Mouse (Mus musculus) kidney, postnatal 0 days (tissue): Measurements from ENCODE around the gene Scarf2. TPM values are rescaled to one million over a fixed set of nuclear protein-coding genes. Genes with fewer than 3 reads are reported as not detected.
A peak's percentile ranks its signal among the peaks of the same experiment; 100 is the strongest.

Source experiments
- ATAC-seq: fragments of 200-750 bp; cut with Nextera tagmentation; replicated peaks from 2 replicates; pipeline ENCODE4 v1.8.0; 2017; ENCODE audit warnings: low read depth, moderate number of reproducible peaks, moderate TSS enrichment, moderate library complexity; ENCODE audit not compliant: low FRiP score
- DNase-seq: peaks from one replicate; pipeline ENCODE4 v3.0.0-alpha.2; 2016; ENCODE audit warnings: low spot score
- H3K27ac ChIP-seq: fragments of 300-500 bp; sonication (generic); 2 replicates; pipeline ENCODE4 v1.5.1; 2014; ENCODE audit warnings: mild to moderate bottlenecking
- H3K27me3 ChIP-seq: fragments of 300-500 bp; sonication (generic); 2 replicates; pipeline ENCODE4 v1.6.1; 2014; ENCODE audit warnings: low read length, mixed read lengths; ENCODE audit not compliant: insufficient read depth
- H3K36me3 ChIP-seq: fragments of 300-500 bp; sonication (generic); 2 replicates; pipeline ENCODE4 v1.6.1; 2014; ENCODE audit warnings: low read length, mixed read lengths; ENCODE audit not compliant: insufficient read depth
- H3K4me1 ChIP-seq: fragments of 300-500 bp; sonication (generic); replicated peaks from 2 replicates; pipeline ENCODE4 v1.6.1; 2014; ENCODE audit warnings: antibody characterized with exemption, low read length, mixed read lengths; ENCODE audit not compliant: insufficient read depth
- H3K4me2 ChIP-seq: fragments of 300-500 bp; sonication (generic); 2 replicates; pipeline ENCODE4 v1.6.1; 2014; ENCODE audit warnings: mild to moderate bottlenecking, low read length, moderate library complexity, mixed read lengths
- H3K4me3 ChIP-seq: fragments of 300-500 bp; sonication (generic); replicated peaks from 2 replicates; pipeline ENCODE4 v1.5.1; 2014; ENCODE audit warnings: low read depth, low read length
- H3K9ac ChIP-seq: fragments of 300-500 bp; sonication (generic); 2 replicates; pipeline ENCODE4 v1.6.1; 2014; ENCODE audit warnings: low read depth, low read length
- H3K9me3 ChIP-seq: fragments of 300-500 bp; sonication (generic); replicated peaks from 2 replicates; pipeline ENCODE4 v1.6.1; 2016; ENCODE audit warnings: low read length, inconsistent platforms, mixed read lengths
- CTCF ChIP-seq: IDR thresholded peaks from 2 replicates; pipeline ENCODE4 v1.5.1; 2016; ENCODE audit warnings: antibody characterized with exemption, low read depth, mild to moderate bottlenecking, moderate library complexity
- WGBS: fragments of 180-500 bp; shearing (Covaris S2); extraction: QIAGEN DNeasy Blood & Tissue Kit; methylation state at CpG from one replicate; pipeline ENCODE4 v1.1.7; 2014; 5-methylcytosine and 5-hydroxymethylcytosine counted together
- polyA plus RNA-seq: library from polyadenylated mRNA; unstranded; fragments of >200 nt; fragmentation: Nextera tagmentation; extraction: Ambion mirVana; gene quantifications from 2 replicates; pipeline ENCODE4 v1.2.1, GENCODE M21; 2015

Scarf2 gene
- polyA plus RNA-seq, 1 experiment from 2014 or later = 18.7 TPM

- H3K4me1 ChIP-seq = peaks cover 44% of the 10 kb centered on the region
- H3K4me2 ChIP-seq = peak overlapping the region; percentile 50
- ATAC-seq (no peak), DNase-seq (no peak)
- 0 out of 2 replicates have a peak, but pooled peaks have one; percentile 11 for TF ChIP-seq CTCF
- peak overlapping the region; percentile 25 for H3K4me3 ChIP-seq
- no peaks in the 10 kb centered on the region for H3K36me3 ChIP-seq
- H3K9me3 ChIP-seq = no peaks in the 10 kb centered on the region
- no peak overlapping the region for H3K27ac ChIP-seq
- no peak overlapping the region for H3K9ac ChIP-seq
- WGBS = 19% methylated on average over 82 of the region's 83 CpGs
- peaks cover 39% of the 10 kb centered on the region for H3K27me3 ChIP-seq
These were observed 6.0 kb downstream of the Scarf2 start for GRCm38 (mm10) chr16:17802839-17803674.

GRCm38 (mm10) chr16:17803675-17804448, 6.8 kb downstream of the Scarf2 start:
- H3K27me3 ChIP-seq = peaks cover 38% of the 10 kb centered on the region
- peak overlapping the region; percentile 55 for H3K4me2 ChIP-seq
- 33% methylated on average over 33 of the region's 33 CpGs for WGBS
- peaks cover 45% of the 10 kb centered on the region for H3K4me1 ChIP-seq
- TF ChIP-seq CTCF = no peak
- no peak overlapping the region for H3K27ac ChIP-seq
- H3K36me3 ChIP-seq = no peaks in the 10 kb centered on the region
- no peak overlapping the region for H3K9ac ChIP-seq
- H3K9me3 ChIP-seq = no peaks in the 10 kb centered on the region
- H3K4me3 ChIP-seq = peak overlapping the region; percentile 25; the same call in 1 of the 2 replicates
- ATAC-seq (no peak), DNase-seq (no peak)

GRCm38 (mm10) chr16:17804449-17804912, 7.4 kb downstream of the Scarf2 start:
- peak overlapping the region; percentile 21 for H3K4me3 ChIP-seq
- DNase-seq (peak; percentile 55), ATAC-seq (no peak)
- H3K27ac ChIP-seq = no peak overlapping the region
- H3K27me3 ChIP-seq = peaks cover 32% of the 10 kb centered on the region
- peak overlapping the region; percentile 55 for H3K4me2 ChIP-seq
- TF ChIP-seq CTCF = no peak
- peak overlapping the region; percentile 19; the same call in 1 of the 2 replicates for H3K9ac ChIP-seq
- no peaks in the 10 kb centered on the region for H3K9me3 ChIP-seq
- no peaks in the 10 kb centered on the region for H3K36me3 ChIP-seq
- 13% methylated on average over 33 of the region's 33 CpGs for WGBS
- peaks cover 45% of the 10 kb centered on the region for H3K4me1 ChIP-seq

- H3K4me3 ChIP-seq = peak overlapping the region; percentile 21; the same call in 1 of the 2 replicates
- 29% methylated on average over 7 of the region's 7 CpGs for WGBS
These were observed 7.9 kb downstream of the Scarf2 start for GRCm38 (mm10) chr16:17804982-17805381.

GRCm38 (mm10) chr16:17806581-17807191, 9.6 kb downstream of the Scarf2 start:
- Histone ChIP-seq H3K4me1 (peaks cover 45% of the 10 kb centered on the region), H3K27me3 (peaks cover 28% of the 10 kb centered on the region), H3K36me3 (no peaks in the 10 kb centered on the region), H3K27ac (no peak overlapping the region), H3K9ac (peak overlapping the region; percentile 59), H3K9me3 (no peaks in the 10 kb centered on the region), H3K4me3 (peak overlapping the region; percentile 39), H3K4me2 (peak overlapping the region; percentile 75)
- no peak for TF ChIP-seq CTCF
- WGBS = 18% methylated on average over 50 of the region's 50 CpGs
- ATAC-seq = peak; percentile 22; the same call in 1 of the 2 replicates
- DNase-seq = peak; percentile 37

More at GRCm38 (mm10) chr16:17804982-17805381, 7.9 kb downstream of the Scarf2 start:
- ATAC-seq = no peak
- Histone ChIP-seq H3K9ac (peak overlapping the region; percentile 19; the same call in 1 of the 2 replicates), H3K27ac (no peak overlapping the region), H3K4me1 (peaks cover 45% of the 10 kb centered on the region), H3K4me2 (peak overlapping the region; percentile 55; the same call in 1 of the 2 replicates), H3K9me3 (no peaks in the 10 kb centered on the region), H3K27me3 (peaks cover 29% of the 10 kb centered on the region), H3K36me3 (no peaks in the 10 kb centered on the region)
- DNase-seq = no peak
- no peak for TF ChIP-seq CTCF
